25 mouse cellular contexts compared by ENCODE assay signal in the genomic region with DNA sequence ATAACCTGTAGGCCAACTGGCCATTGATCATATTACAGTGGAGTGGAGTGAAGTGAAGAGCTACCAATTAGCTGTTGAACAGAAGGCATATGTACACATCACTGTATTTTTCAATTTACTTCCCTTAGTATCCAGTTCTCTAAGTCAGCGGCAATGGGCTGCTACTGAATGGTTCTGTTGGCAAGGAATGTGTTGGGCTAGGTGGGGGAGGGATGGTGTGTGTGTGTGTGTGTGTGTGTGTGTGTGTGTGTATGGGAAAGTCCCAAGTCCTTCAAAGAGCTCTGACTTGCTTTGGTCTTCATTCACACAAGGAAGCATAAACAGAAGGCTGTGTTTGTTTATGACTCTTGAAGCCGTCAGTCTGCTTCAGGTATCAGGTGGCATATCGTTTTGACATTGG.
DNase-seq lines count a peak whose midpoint lies in the region; ATAC-seq and TF ChIP-seq lines count a peak whose summit lies in the region.
"Had no signal": no experiment of that assay in that cellular context is flagged by ENCODE, and none has a peak within 500 bp of the region (broad histone marks: within the 10 kb centered on the region; RNA-seq: fewer than 3 reads in every experiment).

No protein-coding gene starts in this region.

- 22% methylated on average over 3 of the region's 3 CpGs for WGBS in lung, embryonic 14.5 days
- 15% methylated on average over 3 of the region's 3 CpGs for WGBS in lung, embryonic 16.5 days
- 49% methylated on average over 3 of the region's 3 CpGs for WGBS in stomach, postnatal 0 days
- WGBS in cerebellum, adult 2 months, result 84% methylated on average over 3 of the region's 3 CpGs

- H3K4me2 ChIP-seq in lung, embryonic 14.5 days, result no peak overlapping the region
- no peak overlapping the region for H3K4me2 ChIP-seq in lung, embryonic 16.5 days (ENCODE audit: low read depth, low read length)
- peak overlapping the region; percentile 78 for H3K4me2 ChIP-seq in CH12.LX (ENCODE audit: insufficient read depth, low read depth, poor library complexity, severe bottlenecking)
- H3K4me2 ChIP-seq in stomach, postnatal 0 days (replicated peaks; ENCODE audit: low read depth), result no peak overlapping the region
- H3K4me2 ChIP-seq: embryonic facial prominence, embryonic 13.5 days; embryonic facial prominence, embryonic 15.5 days; forebrain, embryonic 12.5 days had no signal

- peak; percentile 33 for DNase-seq in lung, embryonic 14.5 days
- DNase-seq in lung, postnatal 36 days, result no peak
- no peak for DNase-seq in lung, postnatal 25 days (ENCODE audit: low spot score)
- no peak for DNase-seq in CH12.LX (ENCODE audit: extremely low read depth)
- no peak for DNase-seq in stomach, postnatal 0 days (ENCODE audit: low spot score)
- DNase-seq in cerebellum, adult 2 months, result no peak
- DNase-seq: adrenal gland, adult 8-10 months; adrenal gland, postnatal 14 days; cerebellum, adult 11-12 months; cerebellum, adult 8-10 months; cerebellum, adult 9-11 months; cerebellum, postnatal 14 days; cerebellum, postnatal 36 days; embryo, embryonic 11 days had no signal

- H3K4me3 ChIP-seq in lung, embryonic 14.5 days (ENCODE audit: low read depth, low read length), result no peak overlapping the region
- no peak overlapping the region for H3K4me3 ChIP-seq in lung, embryonic 16.5 days (ENCODE audit: low read length)
- H3K4me3 ChIP-seq in CH12.LX (replicated peaks in 1 of 3; ENCODE audit: low read depth in 2 of 3, low read length in 2 of 3, poor library complexity in 1 of 3), result no peak overlapping the region
- no peak overlapping the region for H3K4me3 ChIP-seq in stomach, postnatal 0 days (ENCODE audit: low read depth, low read length)
- no peak overlapping the region for H3K4me3 ChIP-seq in cerebellum, adult 2 months (replicated peaks; ENCODE audit: insufficient read depth, low read depth, low read length)
- H3K4me3 ChIP-seq: embryonic facial prominence, embryonic 13.5 days; embryonic facial prominence, embryonic 15.5 days; erythroblast, embryonic 14.5 days; forebrain, embryonic 10.5 days; forebrain, embryonic 12.5 days had no signal

- in situ Hi-C loops in CH12.LX (cut with MboI; ENCODE audit: low pct_ligation_motif_present, low pct_unique_long_range_greater_than_20kb, low sequenced_read_pairs), result no loop called here

- TF ChIP-seq POLR2A in CH12.LX (IDR thresholded peaks at IDR 0.05; ENCODE audit: low read depth, low read length), result no peak
- no peak for TF ChIP-seq POLR2A in cerebellum, adult 2 months (IDR thresholded peaks at IDR 0.05; ENCODE audit: borderline replicate concordance, insufficient read depth, low read length)

- dilution Hi-C loops in CH12.LX (cut with MboI; ENCODE audit: extremely low pct_ligation_motif_present, extremely low pct_unique_long_range_greater_than_20kb, low sequenced_read_pairs), result no loop called here

- TF ChIP-seq CTCF in lung, embryonic 14.5 days (IDR thresholded peaks at IDR 0.05; ENCODE audit: low read depth), result no peak
- no peak for TF ChIP-seq CTCF in CH12.LX (conservative IDR thresholded peaks at IDR 0.05 in 1 of 2, IDR thresholded peaks at IDR 0.05 in 1 of 2; ENCODE audit: low read depth in 2 of 2, low read length in 2 of 2)
- TF ChIP-seq CTCF in stomach, postnatal 0 days (IDR thresholded peaks at IDR 0.05; ENCODE audit: low read depth), result no peak
- TF ChIP-seq CTCF in cerebellum, adult 2 months (IDR thresholded peaks at IDR 0.05; ENCODE audit: borderline replicate concordance, insufficient read depth, low read depth, low read length), result no peak

- H3K9me3 ChIP-seq in lung, embryonic 14.5 days (ENCODE audit: low read depth, low read length), result no peaks in the 10 kb centered on the region
- H3K9me3 ChIP-seq in lung, embryonic 16.5 days (ENCODE audit: control insufficient read depth, low read length), result no peaks in the 10 kb centered on the region
- no peaks in the 10 kb centered on the region for H3K9me3 ChIP-seq in CH12.LX (replicated peaks; ENCODE audit: low read length)
- no peaks in the 10 kb centered on the region for H3K9me3 ChIP-seq in stomach, postnatal 0 days (ENCODE audit: control insufficient read depth, low read length)
- H3K9me3 ChIP-seq: embryonic facial prominence, embryonic 13.5 days; embryonic facial prominence, embryonic 15.5 days; forebrain, embryonic 10.5 days; forebrain, embryonic 12.5 days; G1E had no signal

- H3K27ac ChIP-seq in lung, embryonic 14.5 days (ENCODE audit: low read depth), result no peak overlapping the region
- no peak overlapping the region for H3K27ac ChIP-seq in lung, embryonic 16.5 days (ENCODE audit: low read length)
- H3K27ac ChIP-seq in CH12.LX (ENCODE audit: insufficient read depth, low read depth), result no peak overlapping the region
- H3K27ac ChIP-seq in stomach, postnatal 0 days (replicated peaks), result no peak overlapping the region
- H3K27ac ChIP-seq in cerebellum, adult 2 months (ENCODE audit: insufficient read depth, low read length), result no peak overlapping the region
- H3K27ac ChIP-seq: embryonic facial prominence, embryonic 13.5 days; embryonic facial prominence, embryonic 15.5 days; forebrain, embryonic 10.5 days; forebrain, embryonic 12.5 days had no signal

- H3K36me3 ChIP-seq in lung, embryonic 14.5 days (ENCODE audit: insufficient read depth), result no peaks in the 10 kb centered on the region
- no peaks in the 10 kb centered on the region for H3K36me3 ChIP-seq in lung, embryonic 16.5 days (ENCODE audit: control insufficient read depth, insufficient read depth, low read length)
- no peaks in the 10 kb centered on the region for H3K36me3 ChIP-seq in CH12.LX (replicated peaks in 1 of 2; ENCODE audit: control insufficient read depth in 1 of 2, insufficient read depth in 1 of 2, low read length in 1 of 2)
- no peaks in the 10 kb centered on the region for H3K36me3 ChIP-seq in stomach, postnatal 0 days (ENCODE audit: control insufficient read depth, insufficient read depth, low read length)
- H3K36me3 ChIP-seq: embryonic facial prominence, embryonic 13.5 days; embryonic facial prominence, embryonic 15.5 days; forebrain, embryonic 10.5 days; forebrain, embryonic 12.5 days; G1E had no signal

- H3K4me1 ChIP-seq in lung, embryonic 14.5 days (ENCODE audit: insufficient read depth), result peaks cover 14% of the 10 kb centered on the region; the same call in 1 of the 2 replicates
- H3K4me1 ChIP-seq in lung, embryonic 16.5 days (replicated peaks; ENCODE audit: control insufficient read depth, insufficient read depth, low read length), result peaks cover 15% of the 10 kb centered on the region; the same call in 1 of the 2 replicates
- no peaks in the 10 kb centered on the region for H3K4me1 ChIP-seq in CH12.LX (ENCODE audit: control insufficient read depth in 1 of 2, insufficient read depth in 2 of 2)
- no peaks in the 10 kb centered on the region for H3K4me1 ChIP-seq in stomach, postnatal 0 days (replicated peaks; ENCODE audit: control insufficient read depth, insufficient read depth)
- no peaks in the 10 kb centered on the region for H3K4me1 ChIP-seq in cerebellum, adult 2 months (ENCODE audit: control insufficient read depth, insufficient read depth, low read length)
- H3K4me1 ChIP-seq: embryonic facial prominence, embryonic 13.5 days; embryonic facial prominence, embryonic 15.5 days; forebrain, embryonic 10.5 days; forebrain, embryonic 12.5 days had no signal

- no peak for TF ChIP-seq RAD21 in CH12.LX (IDR thresholded peaks at IDR 0.05; ENCODE audit: low read depth, low read length)

- ATAC-seq in lung, embryonic 14.5 days (ENCODE audit: insufficient read depth), result peak; percentile 71; the same call in 1 of the 2 replicates
- ATAC-seq in lung, embryonic 16.5 days (ENCODE audit: low read depth), result peak; percentile 69
- ATAC-seq in stomach, postnatal 0 days (ENCODE audit: low FRiP score, low TSS enrichment), result peak; percentile 55; the same call in 1 of the 2 replicates
- ATAC-seq: activated CD4-positive, CD25-positive, alpha-beta regulatory T cell, adult 4 months; forebrain, embryonic 14.5 days; forebrain, embryonic 16.5 days; Patski had no signal

- no peaks in the 10 kb centered on the region for H3K27me3 ChIP-seq in lung, embryonic 14.5 days (ENCODE audit: insufficient read depth, low read length)
- H3K27me3 ChIP-seq in lung, embryonic 16.5 days (ENCODE audit: control insufficient read depth, insufficient read depth, low read depth, low read length), result no peaks in the 10 kb centered on the region
- no peaks in the 10 kb centered on the region for H3K27me3 ChIP-seq in CH12.LX (replicated peaks)
- H3K27me3 ChIP-seq in stomach, postnatal 0 days (ENCODE audit: control insufficient read depth, insufficient read depth, low read length), result no peaks in the 10 kb centered on the region
- no peaks in the 10 kb centered on the region for H3K27me3 ChIP-seq in cerebellum, adult 2 months (ENCODE audit: control insufficient read depth, insufficient read depth, low read length)
- H3K27me3 ChIP-seq: embryonic facial prominence, embryonic 13.5 days; embryonic facial prominence, embryonic 15.5 days; forebrain, embryonic 12.5 days; Patski had no signal

- H3K79me2 ChIP-seq in CH12.LX (replicated peaks; ENCODE audit: control insufficient read depth, extremely low read depth, insufficient read depth, poor library complexity, severe bottlenecking), result no peaks in the 10 kb centered on the region

- H3K9ac ChIP-seq in lung, embryonic 14.5 days, result no peak overlapping the region
- H3K9ac ChIP-seq in lung, embryonic 16.5 days (ENCODE audit: low read length), result no peak overlapping the region
- H3K9ac ChIP-seq in CH12.LX (ENCODE audit: insufficient read depth, low read depth), result no peak overlapping the region
- H3K9ac ChIP-seq in stomach, postnatal 0 days (ENCODE audit: low read length), result no peak overlapping the region
- H3K9ac ChIP-seq: embryonic facial prominence, embryonic 13.5 days; embryonic facial prominence, embryonic 15.5 days; forebrain, embryonic 12.5 days had no signal

- TF ChIP-seq EP300 in CH12.LX (IDR thresholded peaks at IDR 0.05; ENCODE audit: low read length), result no peak
- no peak for TF ChIP-seq EP300 in stomach, postnatal 0 days (optimal IDR thresholded peaks at IDR 0.05)

TF ChIP-seq in CH12.LX, 34 proteins besides CTCF, POLR2A, EP300 and RAD21 (continues in another document):
- TF ChIP-seq GABPA (IDR thresholded peaks at IDR 0.05; ENCODE audit: insufficient replicate concordance, low read depth, low read length), result no peak
- no peak for TF ChIP-seq ZKSCAN1 (IDR thresholded peaks at IDR 0.05; ENCODE audit: borderline replicate concordance, low read depth, low read length)
- TF ChIP-seq TCF12 (IDR thresholded peaks at IDR 0.05; ENCODE audit: low read depth, low read length), result no peak
- TF ChIP-seq CHD2 (IDR thresholded peaks at IDR 0.05; ENCODE audit: low read length), result no peak
- TF ChIP-seq MXI1 (IDR thresholded peaks at IDR 0.05; ENCODE audit: low read depth, low read length), result no peak
- TF ChIP-seq ELF1 (IDR thresholded peaks at IDR 0.05; ENCODE audit: low read depth, low read length), result no peak
- TF ChIP-seq ZC3H11A (IDR thresholded peaks at IDR 0.05; ENCODE audit: low read depth, low read length), result no peak
- no peak for TF ChIP-seq PAX5 (IDR thresholded peaks at IDR 0.05; ENCODE audit: low read length)
- TF ChIP-seq USF1 (IDR thresholded peaks at IDR 0.05; ENCODE audit: low read depth, low read length), result no peak
- no peak for TF ChIP-seq ZMIZ1 (IDR thresholded peaks at IDR 0.05; ENCODE audit: low read depth, low read length)
- TF ChIP-seq ETS1 (conservative IDR thresholded peaks at IDR 0.05; ENCODE audit: low read depth, low read length), result no peak
